Mouse (Mus musculus): ENCODE measurements around the gene Mapk13.
"Not testable (repeated sequence)": the region's sequence is repeated elsewhere in the genome, so short reads cannot be mapped to it uniquely, and the experiment has no call there.

Mapk13 gene

DNA sequence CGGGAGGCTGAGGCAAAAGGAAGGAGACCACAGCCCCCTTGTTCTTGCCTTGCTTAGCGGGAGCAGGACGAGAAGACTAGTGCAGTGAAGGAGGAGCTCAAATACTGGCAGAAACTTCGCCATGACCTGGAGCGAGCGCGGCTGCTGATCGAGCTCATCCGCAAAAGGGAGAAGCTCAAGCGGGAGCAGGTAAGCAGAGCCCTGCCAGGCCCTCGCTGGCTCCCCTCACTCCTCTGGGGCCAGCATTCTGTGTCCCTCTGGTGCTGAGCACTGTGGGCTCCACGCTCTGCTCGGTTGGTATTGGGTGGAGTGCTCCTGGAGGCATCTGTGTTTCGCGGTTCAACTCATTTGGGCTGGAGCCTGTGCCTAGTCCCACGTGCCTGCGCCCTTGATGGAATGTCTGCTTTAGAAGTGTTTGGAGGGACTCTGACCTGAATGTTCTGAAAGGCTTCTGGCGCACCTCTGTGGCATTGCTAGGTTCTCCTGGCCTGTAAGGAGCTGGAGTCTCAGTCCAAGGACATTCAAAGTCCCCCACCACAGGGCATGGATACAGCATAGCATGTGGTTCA, 45.5 kb downstream of the Mapk13 start:
- DNase-seq (ENCODE audit: low spot score in 2 of 2), result peak in 1 of 2 experiments; percentile 60

DNA sequence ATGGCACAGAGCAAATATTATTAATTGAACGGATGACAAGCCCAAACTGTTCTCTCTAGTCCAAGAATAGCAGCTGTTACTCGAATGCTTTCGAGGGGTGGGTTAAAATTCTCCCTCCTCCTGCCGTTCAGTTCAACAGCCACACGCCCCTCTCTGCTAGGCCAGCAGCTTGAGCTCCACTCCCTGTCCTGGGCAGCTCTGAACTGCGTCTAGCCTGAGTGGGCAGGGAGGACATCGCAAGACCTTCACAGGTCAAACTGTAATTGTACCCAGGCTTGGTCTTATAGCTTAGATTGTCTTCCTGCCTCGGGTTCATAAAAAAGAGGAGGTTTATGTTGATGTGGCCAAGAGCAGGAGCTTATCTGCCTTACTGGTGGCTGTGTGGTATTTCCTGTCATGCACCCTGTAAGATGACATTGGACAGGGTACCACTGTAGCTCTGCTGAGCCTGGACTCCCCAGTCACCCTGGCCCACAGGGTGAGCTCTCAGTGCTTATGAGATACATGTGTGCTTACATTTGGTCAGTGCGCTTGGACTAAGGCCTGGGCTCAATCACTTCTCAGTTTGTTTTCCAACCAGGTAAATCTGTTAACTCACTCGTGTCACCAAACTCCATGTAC, 46.4 kb downstream of the Mapk13 start:
- no peak for DNase-seq (ENCODE audit: low spot score in 2 of 2)

DNA sequence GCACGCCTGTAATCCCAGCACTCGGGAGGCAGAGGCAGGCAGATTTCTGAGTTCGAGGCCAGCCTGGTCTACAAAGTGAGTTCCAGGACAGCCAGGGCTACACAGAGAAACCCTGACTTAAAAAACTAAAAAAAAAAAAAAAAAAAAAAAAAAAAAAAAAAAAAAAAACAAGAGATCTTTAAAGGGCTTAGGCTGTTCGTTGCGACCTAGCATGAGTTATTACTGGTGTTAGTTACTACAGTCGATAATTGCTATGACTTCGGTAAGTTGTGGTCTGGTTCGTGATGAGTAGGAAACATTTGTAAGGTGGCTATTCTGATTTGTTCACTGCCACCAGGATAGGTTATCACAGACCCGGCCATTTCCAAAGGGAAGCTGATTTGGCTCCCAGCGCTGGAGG, 47.2 kb downstream of the Mapk13 start:
- not testable (repeated sequence) for DNase-seq (ENCODE audit: low spot score in 2 of 2)

DNA sequence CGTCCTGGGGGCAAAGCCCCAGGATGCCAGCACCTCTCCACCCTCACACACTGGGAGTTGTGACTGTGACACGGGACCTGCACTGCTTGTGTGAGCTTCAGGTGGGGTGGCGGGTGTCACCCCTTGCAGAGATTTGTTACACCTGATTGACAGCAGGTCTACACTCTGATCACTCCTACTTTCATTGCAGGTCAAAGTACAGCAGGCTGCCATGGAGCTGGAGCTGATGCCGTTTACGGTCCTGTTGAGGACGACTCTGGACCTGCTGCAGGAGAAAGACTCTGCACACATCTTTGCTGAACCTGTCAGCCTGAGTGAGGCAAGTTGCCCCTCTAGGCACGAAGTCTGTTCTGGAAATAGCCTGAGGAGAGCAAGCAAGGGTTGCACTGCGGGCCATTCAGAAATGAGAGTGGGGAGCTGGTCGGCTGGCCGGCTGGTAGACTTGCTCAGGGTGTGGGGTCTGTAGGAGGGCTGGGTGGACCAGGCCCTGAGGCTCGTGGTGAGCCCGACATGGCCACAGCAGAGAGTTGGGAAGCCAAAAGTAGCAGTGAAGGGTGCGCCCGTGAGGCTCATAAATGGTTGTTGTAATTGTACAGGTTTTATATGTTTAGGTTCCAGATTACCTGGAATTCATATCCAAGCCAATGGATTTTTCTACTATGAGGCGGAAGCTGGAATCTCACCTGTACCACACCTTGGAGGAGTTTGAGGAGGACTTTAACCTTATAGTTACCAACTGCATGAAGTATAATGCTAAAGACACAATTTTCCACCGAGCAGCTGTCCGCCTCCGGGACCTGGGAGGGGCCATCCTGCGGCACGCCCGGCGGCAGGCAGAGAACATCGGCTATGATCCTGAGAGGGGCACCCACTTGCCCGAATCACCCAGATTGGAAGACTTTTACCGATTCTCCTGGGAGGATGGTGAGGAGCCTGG, 48.0 kb downstream of the Mapk13 start:
- DNase-seq (ENCODE audit: low spot score in 2 of 2), result no peak

GRCm38 (mm10) chr17:28820189-28820588, 51.1 kb downstream of the Mapk13 start:
- no peak for DNase-seq (ENCODE audit: low spot score in 2 of 2)

DNA sequence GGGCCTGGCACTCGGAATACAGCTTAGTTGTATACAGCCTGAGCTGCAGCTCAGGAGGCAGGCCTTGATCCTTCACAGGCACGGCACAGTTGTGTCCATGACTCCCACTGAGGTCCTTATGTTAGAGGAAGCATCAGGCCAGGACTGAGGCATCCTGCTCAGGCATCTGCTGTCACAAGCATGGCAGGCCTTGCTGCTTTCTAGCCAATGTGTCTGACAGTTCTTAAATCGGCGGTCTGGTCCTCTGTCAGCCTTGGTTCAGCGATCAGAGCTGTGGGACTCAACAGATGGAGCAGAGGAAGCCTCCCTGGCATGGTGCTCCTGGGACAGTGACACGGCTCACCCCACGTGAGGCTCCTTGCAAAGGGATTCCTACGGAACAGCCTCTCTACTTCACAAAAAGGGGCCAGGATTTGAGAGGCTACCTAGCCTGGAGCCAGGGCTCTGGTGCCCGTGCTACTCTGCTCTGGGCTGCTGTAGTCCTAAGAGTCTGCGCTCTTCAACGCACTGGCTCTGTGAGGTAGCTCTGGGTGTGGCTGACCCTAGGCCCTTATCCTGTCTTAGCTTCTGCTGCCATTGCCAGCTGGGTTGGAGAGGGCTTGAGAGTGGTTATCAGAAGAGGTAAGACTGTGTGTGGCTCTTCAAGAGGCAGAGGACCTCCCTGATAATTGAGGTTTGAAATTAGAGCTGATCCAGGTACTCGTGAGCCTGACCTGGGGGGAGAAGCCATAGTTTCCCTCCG, 54.1 kb downstream of the Mapk13 start:
- peak; percentile 81 to 86 for DNase-seq (ENCODE audit: low spot score in 2 of 2)

GRCm38 (mm10) chr17:28823749-28824148, 54.7 kb downstream of the Mapk13 start:
- no peak for DNase-seq (ENCODE audit: low spot score in 2 of 2)

- peak in 1 of 2 experiments; percentile 47 for DNase-seq (ENCODE audit: low spot score in 2 of 2)
Measured at GRCm38 (mm10) chr17:28824896-28825295, 55.8 kb downstream of the Mapk13 start.

GRCm38 (mm10) chr17:28825359-28826041, 56.4 kb downstream of the Mapk13 start:
- DNase-seq (ENCODE audit: low spot score in 2 of 2), result peak in 1 of 2 experiments; percentile 63

GRCm38 (mm10) chr17:28827665-28828231, 58.7 kb downstream of the Mapk13 start:
- DNase-seq (ENCODE audit: low spot score in 2 of 2), result no peak

- DNase-seq (ENCODE audit: low spot score in 2 of 2), result peak; percentile 82 to 84
Measured at GRCm38 (mm10) chr17:28829120-28829519, 60.0 kb downstream of the Mapk13 start.

All from spleen, postnatal 4 days (tissue).